12 mouse cellular contexts compared by ENCODE assay signal in genomic region chr2:27207126-27207525, GRCm38 (mm10). TPM values are rescaled to one million over a fixed set of nuclear protein-coding genes. Genes with fewer than 3 reads are reported as not detected.
A peak's percentile ranks its signal among the peaks of the same experiment; 100 is the strongest.
DNase-seq lines count a peak whose midpoint lies in the region; ATAC-seq and TF ChIP-seq lines count a peak whose summit lies in the region.
"Had no signal": no experiment of that assay in that cellular context is flagged by ENCODE, and none has a peak within 500 bp of the region (broad histone marks: within the 10 kb centered on the region; RNA-seq: fewer than 3 reads in every experiment).

No protein-coding gene starts in this region.

- ATAC-seq in kidney, embryonic 14.5 days (ENCODE audit: low FRiP score, low TSS enrichment): no peak
- no peak for ATAC-seq in heart, embryonic 15.5 days (replicated peaks; ENCODE audit: insufficient number of reproducible peaks, insufficient read depth, low FRiP score, low read depth)
- ATAC-seq in lung, embryonic 14.5 days (ENCODE audit: insufficient read depth): no peak
- ATAC-seq in granulocyte monocyte progenitor cell, adult 5-6 weeks (replicated peaks; ENCODE audit: poor library complexity, severe bottlenecking): no peak
- ATAC-seq in inflammation-experienced regulatory T-cells, adult 6 months: no peak
- ATAC-seq: forebrain, postnatal 0 days had no signal

- peak overlapping the region; percentile 11 for H3K27ac ChIP-seq in kidney, adult 2 months (ENCODE audit: insufficient read depth, low read depth, low read length)
- H3K27ac ChIP-seq in kidney, embryonic 14.5 days (ENCODE audit: low read depth, low read length): no peak overlapping the region
- peak overlapping the region; percentile 84 for H3K27ac ChIP-seq in gastrocnemius, adult 2 months
- peak overlapping the region; percentile 95 for H3K27ac ChIP-seq in heart, embryonic 15.5 days
- H3K27ac ChIP-seq in lung, embryonic 14.5 days (ENCODE audit: low read depth): peak overlapping the region; percentile 44
- H3K27ac ChIP-seq: kidney, postnatal 0 days had no signal

- no peaks in the 10 kb centered on the region for H3K27me3 ChIP-seq in kidney, adult 2 months (replicated peaks; ENCODE audit: control insufficient read depth, insufficient read depth, low read length)
- no peaks in the 10 kb centered on the region for H3K27me3 ChIP-seq in kidney, embryonic 14.5 days (ENCODE audit: control insufficient read depth, insufficient read depth, low read length)
- H3K27me3 ChIP-seq in heart, embryonic 15.5 days: no peaks in the 10 kb centered on the region
- H3K27me3 ChIP-seq in lung, embryonic 14.5 days (ENCODE audit: insufficient read depth, low read length): no peaks in the 10 kb centered on the region
- H3K27me3 ChIP-seq: stomach, embryonic 15.5 days had no signal

- no peak for TF ChIP-seq CTCF in kidney, adult 2 months (conservative IDR thresholded peaks at IDR 0.05; ENCODE audit: insufficient read depth, insufficient read length, low read depth, low read length)
- TF ChIP-seq CTCF in gastrocnemius, adult 2 months (IDR thresholded peaks at IDR 0.05): no peak
- TF ChIP-seq CTCF in lung, embryonic 14.5 days (IDR thresholded peaks at IDR 0.05; ENCODE audit: low read depth): no peak

- no peaks in the 10 kb centered on the region for H3K36me3 ChIP-seq in kidney, adult 2 months (ENCODE audit: control insufficient read depth, insufficient read depth, low read length)
- H3K36me3 ChIP-seq in kidney, embryonic 14.5 days (ENCODE audit: control insufficient read depth, insufficient read depth, low read length): no peaks in the 10 kb centered on the region
- no peaks in the 10 kb centered on the region for H3K36me3 ChIP-seq in heart, embryonic 15.5 days
- H3K36me3 ChIP-seq in lung, embryonic 14.5 days (ENCODE audit: insufficient read depth): no peaks in the 10 kb centered on the region
- H3K36me3 ChIP-seq: stomach, embryonic 15.5 days had no signal

- H3K9ac ChIP-seq in kidney, embryonic 14.5 days (ENCODE audit: low read depth, low read length): no peak overlapping the region
- 0 out of 2 replicates have a peak overlapping the region, but pooled peaks have one; percentile 13 for H3K9ac ChIP-seq in heart, embryonic 15.5 days
- no peak overlapping the region for H3K9ac ChIP-seq in lung, embryonic 14.5 days
- H3K9ac ChIP-seq: forebrain, postnatal 0 days; stomach, embryonic 15.5 days had no signal

- intact Hi-C loops in gastrocnemius, adult 2 months (cut with DNase I): loop anchor here (5.0 kb wide), 1 partner anchor 120 kb away; no protein-coding TSS in a partner anchor

- DNase-seq in kidney, adult 2 months: peak; percentile 84
- DNase-seq in gastrocnemius, adult 2 months: peak; percentile 79
- DNase-seq in lung, embryonic 14.5 days: no peak
- DNase-seq in left cerebral cortex, adult 18-20 months (ENCODE audit: low spot score in 2 of 2): no peak
- DNase-seq: forebrain, postnatal 0 days; left cerebral cortex, postnatal 4 days had no signal

- no peak overlapping the region for H3K4me3 ChIP-seq in kidney, adult 2 months (ENCODE audit: insufficient read depth, low read depth, low read length)
- H3K4me3 ChIP-seq in kidney, embryonic 14.5 days (ENCODE audit: low read length): no peak overlapping the region
- H3K4me3 ChIP-seq in gastrocnemius, adult 2 months: no peak overlapping the region
- no peak overlapping the region for H3K4me3 ChIP-seq in heart, embryonic 15.5 days
- H3K4me3 ChIP-seq in lung, embryonic 14.5 days (ENCODE audit: low read depth, low read length): no peak overlapping the region
- H3K4me3 ChIP-seq: stomach, embryonic 15.5 days had no signal

- 74% methylated on average over 5 of the region's 5 CpGs for WGBS in kidney, adult 2 months
- WGBS in kidney, embryonic 14.5 days: 82% methylated on average over 5 of the region's 5 CpGs
- 91% methylated on average over 5 of the region's 5 CpGs for WGBS in heart, embryonic 15.5 days
- 87% methylated on average over 5 of the region's 5 CpGs for WGBS in lung, embryonic 14.5 days

- no peaks in the 10 kb centered on the region for H3K9me3 ChIP-seq in kidney, embryonic 14.5 days (ENCODE audit: control insufficient read depth, low read length)
- H3K9me3 ChIP-seq in heart, embryonic 15.5 days (replicated peaks): no peaks in the 10 kb centered on the region
- no peaks in the 10 kb centered on the region for H3K9me3 ChIP-seq in lung, embryonic 14.5 days (ENCODE audit: low read depth, low read length)
- H3K9me3 ChIP-seq: stomach, embryonic 15.5 days had no signal

- TF ChIP-seq POLR2A in kidney, adult 2 months (IDR thresholded peaks at IDR 0.05; ENCODE audit: low read depth, low read length): no peak

- H3K4me2 ChIP-seq in kidney, embryonic 14.5 days (replicated peaks; ENCODE audit: low read depth, low read length): no peak overlapping the region
- no peak overlapping the region for H3K4me2 ChIP-seq in heart, embryonic 15.5 days
- no peak overlapping the region for H3K4me2 ChIP-seq in lung, embryonic 14.5 days
- H3K4me2 ChIP-seq: stomach, embryonic 15.5 days had no signal

- H3K4me1 ChIP-seq in kidney, adult 2 months (ENCODE audit: control insufficient read depth, insufficient read depth, low read length): peaks cover 6% of the 10 kb centered on the region
- H3K4me1 ChIP-seq in kidney, embryonic 14.5 days (ENCODE audit: control insufficient read depth, insufficient read depth, low read length): 0 out of 2 replicates have a peak, but pooled peaks cover 3% of the 10 kb centered on the region
- H3K4me1 ChIP-seq in heart, embryonic 15.5 days (replicated peaks): peaks cover 75% of the 10 kb centered on the region
- H3K4me1 ChIP-seq in lung, embryonic 14.5 days (ENCODE audit: insufficient read depth): peaks cover 15% of the 10 kb centered on the region

RNA-seq across cellular contexts. Expression of gene Sardh, which starts 41.0 kb away (rescaled TPM):
- 232 and 278 TPM in 2 replicates for polyA plus RNA-seq in kidney, adult 2 months (2012; rRNA removed)
- polyA plus RNA-seq in kidney, embryonic 14.5 days (2014; fragmentation: Nextera tagmentation; extraction: Ambion mirVana): 17.6 and 29.9 TPM in 2 replicates
- 1 to 10 TPM in 1 of 2 experiments, under 1 TPM in 1; 0.84 to 1.2 TPM for total RNA-seq in gastrocnemius, adult 2 months (2021)
- polyA plus RNA-seq in heart, embryonic 15.5 days (2015; fragmentation: Nextera tagmentation; extraction: Ambion mirVana): 18.7 and 21.4 TPM in 2 replicates
- polyA plus RNA-seq in lung, embryonic 14.5 days (2014; fragmentation: Nextera tagmentation; extraction: Ambion mirVana): 23.6 and 25.0 TPM in 2 replicates
- total RNA-seq in granulocyte monocyte progenitor cell, adult 5-6 weeks (2014; fragmentation: Nextera tagmentation): not detected in 2 replicates
- total RNA-seq in granulocyte monocyte progenitor cell, adult 5-6 weeks (2017): 0.82 TPM in 1 of 2 replicates, not detected in the other
- total RNA-seq in left cerebral cortex, adult 18-20 months (2021): 1 to 10 TPM; 6.3 to 6.7 TPM
- polyA plus RNA-seq in inflammation-experienced regulatory T-cells, adult 6 months (2017; shearing (Covaris generic)): 1 to 10 TPM in 2 of 3 experiments, not detected in 1; 6.3 to 7.3 TPM

RNA-seq across cellular contexts. Expression of gene Dbh, which starts 42.1 kb away (rescaled TPM):
- polyA plus RNA-seq in kidney, adult 2 months (2012; rRNA removed): 3.1 and 10.1 TPM in 2 replicates
- polyA plus RNA-seq in kidney, embryonic 14.5 days (2014; fragmentation: Nextera tagmentation; extraction: Ambion mirVana): not detected in 2 replicates
- not detected for total RNA-seq in gastrocnemius, adult 2 months (2021)
- 0.60 and 6.5 TPM in 2 replicates for polyA plus RNA-seq in heart, embryonic 15.5 days (2015; fragmentation: Nextera tagmentation; extraction: Ambion mirVana)
- polyA plus RNA-seq in lung, embryonic 14.5 days (2014; fragmentation: Nextera tagmentation; extraction: Ambion mirVana): 0.20 and 0.75 TPM in 2 replicates
- not detected in 2 replicates for total RNA-seq in granulocyte monocyte progenitor cell, adult 5-6 weeks (2014; fragmentation: Nextera tagmentation)
- total RNA-seq in granulocyte monocyte progenitor cell, adult 5-6 weeks (2017): not detected in 2 replicates
- under 1 TPM; 0.23 to 0.26 TPM for total RNA-seq in left cerebral cortex, adult 18-20 months (2021)
- polyA plus RNA-seq in inflammation-experienced regulatory T-cells, adult 6 months (2017; shearing (Covaris generic)): under 1 TPM in 1 of 3 experiments, not detected in 2; 0.22 TPM

Comparison
In these comparisons a context has a peak if more than half of its experiments do, and no peak if none do; other contexts are left out.
1. DNase-seq: peak in kidney, adult 2 months (single experiment) and gastrocnemius, adult 2 months (single experiment); none in lung, embryonic 14.5 days (single experiment) and left cerebral cortex, adult 18-20 months (0 of 2).